Mouse (Mus musculus) cerebellum, adult 18-20 months (tissue): ENCODE results near the gene Tnpo2.
A peak's percentile ranks its signal among the peaks of the same experiment; 100 is the strongest.
"Not testable (repeated sequence)": the region's sequence is repeated elsewhere in the genome, so short reads cannot be mapped to it uniquely, and the experiment has no call there.

Source experiments
- DNase-seq, 2 experiments: peaks; one replicate each; pipeline ENCODE4 v3.0.0; 2021

The Tnpo2 gene

DNA sequence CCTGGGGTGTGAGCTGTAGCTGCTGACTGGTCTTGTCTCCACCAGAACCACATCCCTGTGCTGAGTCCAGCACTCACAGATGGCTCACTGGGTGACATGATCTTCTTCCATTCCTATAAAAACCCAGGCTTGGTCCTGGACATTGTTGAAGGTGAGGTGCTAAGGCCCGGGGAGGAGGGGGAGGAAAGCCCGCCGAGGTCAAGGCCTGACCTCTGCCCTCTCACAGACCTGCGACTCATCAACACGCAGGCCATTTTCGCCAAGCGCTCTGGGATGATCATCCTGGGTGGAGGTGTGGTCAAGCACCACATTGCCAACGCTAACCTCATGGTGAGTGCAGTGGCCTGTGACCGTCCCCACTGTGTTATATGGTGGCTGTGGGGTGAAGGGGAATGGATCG, 37.5 kb downstream of the Tnpo2 start:
- no peak for DNase-seq

DNA sequence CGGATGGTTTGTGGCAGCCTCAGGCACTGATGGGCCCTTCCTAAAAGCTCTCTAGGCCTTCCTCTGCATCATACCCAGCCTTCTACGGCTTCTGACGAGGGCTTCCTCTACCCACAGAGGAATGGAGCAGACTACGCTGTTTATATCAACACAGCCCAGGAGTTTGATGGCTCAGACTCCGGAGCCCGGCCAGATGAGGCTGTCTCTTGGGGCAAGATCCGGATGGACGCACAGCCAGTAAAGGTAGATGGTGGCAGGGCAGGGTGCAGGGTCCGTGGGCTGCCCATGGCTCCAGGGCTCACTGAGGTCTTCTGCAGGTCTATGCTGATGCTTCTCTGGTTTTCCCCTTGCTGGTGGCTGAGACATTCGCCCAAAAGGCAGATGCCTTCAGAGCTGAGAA, 37.9 kb downstream of the Tnpo2 start:
- DNase-seq = no peak

DNA sequence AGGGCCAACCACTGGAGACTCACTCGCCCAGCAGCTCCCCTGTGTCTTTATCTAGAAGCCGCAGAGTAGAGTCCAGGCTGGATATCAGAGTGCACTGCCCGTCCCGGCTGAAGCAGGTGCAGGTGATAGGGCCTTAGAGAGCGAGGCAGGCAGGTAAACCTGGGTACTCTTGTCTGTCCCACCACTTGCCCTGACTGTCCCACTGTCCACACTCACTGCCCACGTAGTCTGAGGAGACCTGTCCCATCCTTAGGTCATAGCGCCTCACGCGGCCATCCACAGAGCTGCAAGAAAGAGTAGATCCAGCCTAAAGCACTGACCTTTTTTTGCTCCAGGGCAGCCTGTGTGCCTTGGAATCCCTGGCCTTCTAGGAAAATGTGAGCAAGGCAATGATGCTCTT, 39.3 kb downstream of the Tnpo2 start:
- DNase-seq = peak; percentile 56 to 58

DNA sequence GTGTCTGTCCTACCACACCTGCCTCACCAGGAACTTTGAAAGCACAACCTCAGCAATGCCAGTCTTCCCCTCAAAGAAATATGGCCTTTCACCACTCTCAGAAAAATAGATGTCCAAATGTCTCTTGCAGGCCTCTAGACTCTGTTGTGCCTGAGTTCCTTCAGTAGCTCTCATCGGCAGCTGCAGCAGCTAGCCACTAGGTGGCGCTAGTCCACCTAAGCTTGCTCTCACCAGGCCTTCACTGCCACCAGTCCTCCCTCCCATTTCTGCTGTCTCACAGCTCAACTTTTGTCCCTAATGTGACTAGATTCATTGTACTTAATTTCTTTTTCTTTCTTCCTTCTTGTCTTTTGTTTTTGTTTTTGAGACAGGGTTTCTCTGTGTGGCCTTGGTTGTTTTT, 40.3 kb downstream of the Tnpo2 start:
- peak; percentile 80 to 85 for DNase-seq

DNA sequence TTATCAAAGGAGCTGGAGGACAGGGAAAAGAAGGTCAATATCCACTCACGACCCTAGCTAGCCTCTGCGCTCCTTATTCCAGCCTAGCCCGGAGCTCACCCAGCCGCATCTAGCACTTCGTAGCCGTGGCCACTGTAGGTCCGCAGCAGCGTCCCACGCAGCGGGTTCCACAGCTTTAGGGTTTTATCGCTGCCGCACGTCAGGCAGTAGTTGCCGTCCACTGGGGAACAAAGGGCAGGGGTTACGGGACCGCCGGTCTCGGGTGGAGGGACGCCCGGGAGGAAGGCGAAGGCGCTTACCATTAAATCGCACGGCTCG, 43.5 kb downstream of the Tnpo2 start:
- no peak for DNase-seq

DNA sequence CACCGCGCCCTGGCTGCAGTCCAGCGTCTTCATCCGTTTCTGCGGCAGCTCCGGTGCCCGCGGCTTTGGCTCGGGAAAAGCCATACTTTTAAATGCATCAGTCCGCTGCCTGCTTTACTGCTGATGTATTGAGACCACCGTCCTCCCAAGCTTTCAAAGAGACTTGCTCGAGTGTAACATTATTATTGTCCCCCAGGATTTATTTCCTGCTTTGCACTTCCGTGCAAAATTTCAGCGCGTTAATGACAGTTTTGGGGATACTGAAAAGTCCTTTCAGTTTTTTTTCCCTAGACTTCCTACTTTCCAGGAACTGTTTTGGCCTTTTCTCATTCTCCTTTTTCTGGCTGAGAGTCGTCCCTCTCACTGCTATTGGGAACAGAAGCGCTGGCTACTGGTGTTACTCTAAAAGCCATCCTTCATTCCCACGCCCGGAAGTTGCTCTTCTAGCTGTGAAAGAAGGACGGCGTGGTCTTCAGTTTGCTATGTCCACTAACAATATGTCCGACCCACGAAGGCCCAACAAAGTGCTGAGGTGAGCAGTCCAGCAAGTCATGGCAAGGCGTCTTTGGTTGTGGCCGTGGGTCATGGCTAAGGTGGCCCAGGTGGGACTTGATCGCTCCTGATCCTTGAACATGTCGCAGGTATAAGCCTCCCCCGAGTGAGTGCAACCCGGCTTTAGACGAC, 44.0 kb downstream of the Tnpo2 start, which contains the start of gene Wdr83os:
Wdr83os (plus strand) TSS at position 209 of the 684 bp plus-strand sequence.
- peak; percentile 55 to 69 for DNase-seq

DNA sequence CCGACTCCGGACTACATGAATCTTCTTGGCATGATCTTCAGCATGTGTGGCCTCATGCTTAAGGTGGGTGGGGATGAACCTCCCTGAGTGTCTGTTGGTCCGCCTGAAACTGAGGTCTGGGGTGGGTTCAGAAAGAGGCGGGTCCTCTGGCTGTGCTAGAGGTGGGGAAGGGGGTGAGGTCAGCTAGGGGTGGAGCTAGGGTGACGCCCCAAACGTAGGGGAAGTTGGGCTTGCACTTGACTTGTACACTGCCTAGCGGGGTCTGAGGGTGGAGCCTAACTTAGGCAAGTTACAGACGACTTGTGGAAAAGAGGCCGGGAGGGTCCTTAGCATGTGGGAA, 44.5 kb downstream of the Tnpo2 start, which contains the start of gene Wdr83:
Wdr83 (minus strand) TSS at position 91 of the 340 bp plus-strand sequence.
- DNase-seq = no peak

DNA sequence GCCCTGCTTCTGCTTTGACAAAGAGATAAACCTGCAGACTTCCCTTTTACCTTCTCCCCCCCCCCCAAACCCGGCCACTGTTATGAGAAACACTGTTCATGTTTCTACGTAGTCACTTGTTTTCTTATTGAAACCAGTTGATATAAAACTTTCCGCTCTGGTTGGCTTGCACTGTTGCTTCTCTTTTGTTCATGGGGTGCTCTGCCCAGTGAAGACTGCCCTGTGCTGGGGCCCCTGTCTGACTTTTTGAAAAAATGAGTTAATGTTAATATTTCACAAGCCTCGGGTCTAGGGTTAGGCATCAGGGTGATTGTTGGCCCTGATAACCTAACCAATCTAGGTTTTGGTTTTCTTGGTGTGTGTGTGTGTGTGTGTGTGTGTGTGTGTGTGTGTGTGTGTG, 45.5 kb downstream of the Tnpo2 start:
- not testable (repeated sequence) for DNase-seq

DNA sequence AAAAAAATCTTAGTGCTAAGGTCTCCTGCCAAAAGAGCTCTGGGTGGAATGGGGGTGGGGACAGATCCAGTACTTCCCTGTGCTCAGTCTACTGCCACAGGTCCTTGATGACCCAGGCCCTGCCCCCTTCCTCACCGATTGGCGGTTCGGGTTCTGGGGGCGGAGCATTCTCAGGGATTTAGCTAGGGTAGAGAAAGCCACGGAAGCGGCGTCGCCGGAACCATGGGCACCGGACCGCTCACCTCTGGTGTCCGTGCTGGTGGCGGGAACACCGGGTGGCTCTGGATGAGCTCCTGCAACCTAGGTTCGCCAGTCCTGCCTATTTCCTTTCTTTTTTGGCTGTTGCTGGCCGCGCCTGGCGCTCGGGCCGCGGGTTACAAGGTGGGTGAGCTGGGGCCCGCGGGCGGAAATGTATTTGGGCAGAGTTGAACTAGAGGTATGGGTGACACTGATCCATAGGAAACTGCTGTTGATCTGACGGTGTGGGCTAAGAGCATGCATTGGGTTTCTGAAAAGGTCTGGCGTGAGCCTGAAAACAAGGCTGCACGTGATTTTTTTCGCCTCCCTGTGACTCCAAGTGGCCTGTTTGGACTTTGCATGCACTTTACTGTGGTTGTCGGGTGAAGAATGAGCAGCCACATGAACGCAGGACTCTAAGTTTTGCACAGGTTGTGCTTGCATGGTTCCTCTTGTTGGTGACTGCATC, 46.5 kb downstream of the Tnpo2 start, which contains the start of gene Man2b1:
Man2b1 (plus strand) TSS at position 163 of the 706 bp plus-strand sequence.
- peak; percentile 84 to 94 for DNase-seq

DNA sequence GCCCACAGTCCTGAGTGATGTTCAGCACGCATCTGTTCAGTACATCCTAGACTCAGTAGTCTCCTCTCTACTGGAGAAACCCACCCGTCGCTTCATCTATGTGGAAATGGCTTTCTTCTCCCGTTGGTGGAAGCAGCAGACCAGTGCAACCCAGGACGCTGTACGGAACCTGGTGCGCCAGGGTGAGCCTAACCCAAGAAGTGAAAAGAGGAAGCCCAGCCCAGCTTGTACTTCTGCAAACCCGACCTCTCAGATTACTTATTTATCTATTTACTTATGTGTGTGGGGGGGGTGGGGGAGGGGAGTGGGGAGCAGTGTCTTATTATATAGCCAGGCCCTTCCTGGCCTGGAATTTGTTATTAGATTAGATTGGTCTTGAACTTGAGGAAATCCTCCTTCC, 47.9 kb downstream of the Tnpo2 start:
- no peak for DNase-seq

DNA sequence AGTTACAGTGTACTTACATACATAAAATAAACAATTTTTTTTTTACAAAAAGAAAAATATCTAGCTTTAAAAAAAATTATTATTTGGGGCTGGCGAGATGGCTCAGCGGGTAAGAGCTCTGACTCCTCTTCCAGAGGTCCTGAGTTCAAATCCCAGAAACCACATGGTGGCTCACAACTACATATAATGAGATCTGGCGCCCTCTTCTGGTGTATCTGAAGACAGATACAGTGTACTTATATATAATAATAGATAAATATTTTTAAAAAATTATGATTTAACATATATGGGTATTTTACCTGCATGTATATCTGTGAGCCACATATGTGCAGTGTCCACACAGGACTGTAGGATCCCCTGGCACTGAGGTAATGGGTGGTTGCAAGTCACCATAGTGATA, 49.5 kb downstream of the Tnpo2 start:
- no peak for DNase-seq

DNA sequence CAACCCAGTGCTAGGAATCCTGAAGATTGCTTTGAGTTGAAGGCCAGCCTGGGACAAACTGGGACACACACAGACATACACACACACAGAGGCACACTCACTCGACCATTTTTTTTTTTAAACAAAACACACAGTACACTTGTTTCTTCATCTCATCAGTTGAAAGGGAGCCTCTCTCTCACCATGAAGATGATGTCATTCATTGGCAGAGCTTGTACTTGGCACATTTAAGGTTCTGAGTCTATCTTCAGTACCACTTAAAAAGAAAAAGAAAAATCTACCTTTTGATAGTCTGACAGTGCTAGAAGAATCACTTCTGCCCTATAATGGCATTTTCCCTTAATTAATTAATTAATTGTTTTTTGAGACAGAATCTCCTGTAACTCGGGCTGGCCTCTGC, 52.1 kb downstream of the Tnpo2 start:
- no peak for DNase-seq

DNA sequence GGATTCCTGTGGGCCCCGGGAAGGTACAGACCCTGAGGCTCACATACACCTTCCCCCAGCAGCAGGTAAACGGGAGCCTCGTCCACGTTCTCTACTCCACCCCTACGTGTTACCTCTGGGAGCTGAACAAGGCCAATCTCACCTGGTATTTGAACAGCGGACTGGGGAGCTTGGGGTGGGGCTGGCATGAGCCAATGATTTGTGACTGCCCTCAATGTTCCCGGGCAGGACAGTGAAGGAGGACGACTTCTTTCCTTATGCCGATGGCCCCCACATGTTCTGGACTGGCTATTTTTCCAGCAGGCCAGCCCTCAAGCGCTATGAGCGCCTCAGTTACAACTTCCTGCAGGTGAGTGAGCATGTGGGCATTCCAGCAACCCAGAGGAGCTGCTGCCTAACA, 54.1 kb downstream of the Tnpo2 start:
- DNase-seq = no peak

DNA sequence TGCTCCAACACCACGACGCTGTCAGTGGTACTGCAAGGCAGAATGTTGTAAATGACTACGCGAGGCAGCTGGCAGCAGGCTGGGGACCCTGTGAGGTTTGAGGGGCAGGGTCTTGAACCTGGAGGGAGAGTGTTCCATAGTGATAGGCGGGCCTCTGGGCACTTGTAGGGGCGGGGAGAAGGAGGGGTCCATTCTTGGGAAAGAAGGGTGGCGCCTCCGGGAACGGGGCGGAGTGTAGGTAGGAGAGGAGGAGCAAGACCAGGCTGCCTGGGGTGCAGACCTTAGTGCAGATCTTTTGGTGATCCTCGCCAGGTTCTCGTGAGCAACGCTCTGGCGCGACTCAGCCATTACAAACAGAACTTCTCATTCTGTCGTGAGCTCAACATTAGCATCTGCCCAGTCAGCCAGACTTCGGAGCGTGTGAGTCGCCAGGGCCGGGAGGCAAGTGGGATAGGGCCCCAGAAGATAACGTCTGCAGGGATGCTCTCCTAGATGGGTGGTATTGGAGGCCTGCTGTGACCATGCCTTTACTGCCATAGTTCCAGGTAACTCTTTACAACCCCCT, 54.9 kb downstream of the Tnpo2 start:
- DNase-seq = no peak

DNA sequence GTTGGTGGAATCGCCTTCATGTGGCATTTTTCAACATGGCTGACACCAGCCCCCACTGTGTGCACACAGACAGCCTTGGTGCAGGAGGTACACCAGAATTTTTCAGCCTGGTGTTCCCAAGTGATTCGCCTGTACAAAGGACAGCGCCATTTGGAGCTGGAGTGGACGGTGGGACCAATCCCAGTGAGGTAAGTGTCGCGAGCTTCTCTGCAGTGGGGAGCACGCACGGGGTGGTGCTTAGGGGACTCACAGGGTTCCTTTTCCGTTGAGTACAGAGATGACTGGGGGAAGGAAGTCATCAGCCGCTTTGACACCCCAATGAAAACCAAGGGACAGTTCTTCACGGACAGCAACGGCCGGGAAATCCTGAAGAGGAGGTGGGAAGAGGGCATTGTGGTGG, 58.3 kb downstream of the Tnpo2 start:
- no peak for DNase-seq

DNA sequence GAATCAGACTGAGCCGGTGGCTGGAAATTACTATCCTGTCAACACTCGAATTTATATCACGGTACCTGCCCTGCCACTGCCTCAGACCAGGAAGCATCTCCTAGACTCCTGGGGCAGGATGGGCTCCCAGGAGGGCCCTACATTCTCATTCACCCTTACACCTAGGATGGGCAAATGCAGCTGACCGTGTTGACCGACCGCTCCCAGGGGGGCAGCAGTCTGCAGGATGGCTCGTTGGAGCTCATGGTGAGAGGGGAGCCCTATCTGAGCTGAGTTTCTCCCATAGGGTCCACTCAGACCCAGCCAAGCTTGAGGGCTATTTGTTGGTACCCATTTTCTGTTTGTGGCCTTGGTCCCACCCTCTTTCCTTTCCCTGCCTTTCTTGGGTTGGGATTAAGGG, 58.9 kb downstream of the Tnpo2 start:
- DNase-seq = no peak

DNA sequence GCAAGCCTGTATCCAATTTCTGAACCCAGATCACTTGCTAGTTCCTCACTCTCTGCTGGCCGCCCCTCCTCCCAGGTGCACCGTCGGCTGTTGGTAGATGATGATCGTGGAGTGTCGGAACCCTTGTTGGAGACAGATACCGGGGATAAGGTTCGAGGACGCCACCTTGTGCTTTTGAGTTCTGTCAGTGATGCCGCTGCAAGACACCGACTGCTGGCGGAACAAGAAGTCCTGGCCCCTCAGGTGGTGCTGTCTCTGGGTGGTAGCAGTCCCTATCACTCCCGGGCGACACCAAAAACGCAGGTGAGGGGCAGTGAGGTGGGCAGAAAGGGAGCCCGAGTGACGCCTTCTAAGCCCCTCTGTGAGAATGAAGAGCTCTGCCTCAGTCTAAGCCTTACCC, 59.5 kb downstream of the Tnpo2 start:
- DNase-seq = no peak

DNA sequence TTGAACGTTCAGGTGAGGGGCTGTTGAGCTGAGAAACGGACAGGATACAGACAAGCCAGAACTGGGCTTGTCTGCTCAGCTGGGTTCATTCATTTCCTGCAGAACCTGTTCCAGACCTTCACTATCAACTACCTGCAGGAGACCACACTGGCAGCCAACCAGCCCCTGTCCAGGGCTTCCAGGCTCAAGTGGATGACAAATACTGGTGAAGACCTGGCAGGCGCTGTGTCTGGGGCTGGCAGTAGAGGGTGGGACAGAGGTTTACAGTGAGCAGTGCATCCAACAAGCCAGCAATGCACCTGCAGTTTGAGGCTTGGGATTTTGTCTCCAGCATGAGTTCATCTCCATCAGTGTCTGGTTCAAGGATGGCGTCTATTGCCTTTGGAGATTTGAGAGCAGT, 60.1 kb downstream of the Tnpo2 start:
- no peak for DNase-seq

DNA sequence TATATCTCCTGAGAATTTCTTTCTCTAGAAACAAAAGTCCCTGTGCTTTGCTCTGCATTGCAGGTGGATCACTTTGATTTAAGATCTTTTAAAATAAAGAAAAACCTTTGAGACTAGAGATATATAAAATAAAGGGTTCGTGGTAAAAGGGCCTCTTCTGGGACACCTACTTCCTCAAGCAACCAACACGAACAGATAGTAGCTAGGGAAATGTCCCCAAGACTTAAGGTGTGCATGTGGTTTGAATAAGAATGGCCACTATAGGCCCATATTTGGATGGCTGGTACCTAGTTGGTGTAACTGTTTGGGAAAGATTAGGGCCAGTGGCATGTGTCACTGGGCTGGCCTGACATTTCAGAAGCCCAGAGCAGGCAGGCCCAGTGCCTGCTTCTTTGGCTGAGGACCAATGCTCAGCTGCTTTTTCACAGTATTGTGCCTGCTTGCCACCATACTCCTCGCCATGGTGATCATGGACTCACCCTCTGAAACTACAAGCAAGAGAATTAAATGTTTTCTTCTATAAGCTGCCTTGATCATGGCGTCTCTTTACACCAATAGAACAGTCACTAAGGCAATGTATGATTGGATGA, 63.5 kb downstream of the Tnpo2 start:
- no peak for DNase-seq
